Mouse (Mus musculus) 416B (cell line): ENCODE data around the gene Olfr525.

Experiments
- DNase-seq: peaks from one replicate; pipeline ENCODE4 v3.0.0; 2011; ENCODE audit warnings: low read depth

Gene Olfr525

DNA sequence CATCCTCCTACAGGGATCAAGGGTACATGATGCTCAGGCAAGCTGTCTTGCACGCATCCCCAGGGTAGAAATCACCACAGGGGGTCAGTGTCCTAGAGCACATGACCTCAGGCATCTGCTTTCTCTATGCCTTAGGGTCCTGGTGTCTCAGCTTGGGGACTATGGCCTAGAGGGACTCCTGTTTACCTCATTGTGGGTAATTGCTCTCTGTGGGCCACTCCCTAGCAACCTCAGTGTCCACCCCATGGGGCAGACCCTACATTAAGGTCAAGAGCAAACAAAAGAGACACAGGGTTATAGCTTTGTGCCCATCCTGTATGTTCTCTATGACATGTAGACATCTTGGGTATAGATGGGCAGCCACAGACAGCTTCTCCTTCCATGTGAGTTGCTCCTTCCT lies at the start of gene Olfr525:
Olfr525 (plus strand) TSS at position 301 of the 400 bp plus-strand sequence.
- no peak for DNase-seq

DNA sequence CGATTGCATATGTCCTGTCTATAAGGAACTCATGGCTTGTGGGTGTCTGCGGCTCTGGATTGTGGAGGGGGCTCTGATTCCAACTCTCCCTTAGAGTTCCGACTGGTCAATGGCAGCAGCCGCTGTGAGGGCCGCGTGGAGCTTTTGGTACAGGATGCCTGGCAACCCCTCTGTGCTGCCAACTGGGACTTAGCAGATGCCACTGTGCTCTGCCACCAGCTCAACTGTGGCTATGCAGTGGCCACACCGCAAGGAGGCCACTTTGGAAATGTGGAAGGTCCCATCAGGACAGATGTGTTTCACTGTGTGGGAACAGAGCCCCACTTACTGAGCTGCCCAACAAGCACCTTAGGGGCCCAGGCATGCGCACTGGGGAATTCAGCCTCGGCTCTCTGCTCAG lies 24.9 kb upstream of the Olfr525 start:
- DNase-seq, result no peak

DNA sequence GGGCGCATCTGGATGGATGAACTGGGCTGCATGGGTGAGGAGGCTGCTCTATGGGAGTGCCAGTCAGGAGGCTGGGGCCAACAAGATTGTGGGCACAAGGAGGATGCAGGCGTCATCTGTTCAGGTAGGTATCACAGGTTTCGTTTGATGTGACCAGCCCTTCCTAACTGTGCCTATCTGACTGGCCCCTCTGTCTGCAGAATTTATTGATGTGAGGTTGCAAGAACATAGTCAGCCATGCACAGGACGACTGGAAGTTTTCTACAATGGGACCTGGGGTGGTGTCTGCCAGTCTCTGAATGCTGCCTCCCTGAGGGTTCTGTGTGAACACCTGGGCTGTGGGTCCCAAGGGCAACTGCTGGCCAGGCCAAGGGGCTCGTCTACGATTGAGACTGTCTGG lies 23.8 kb upstream of the Olfr525 start:
- DNase-seq, result no peak

DNA sequence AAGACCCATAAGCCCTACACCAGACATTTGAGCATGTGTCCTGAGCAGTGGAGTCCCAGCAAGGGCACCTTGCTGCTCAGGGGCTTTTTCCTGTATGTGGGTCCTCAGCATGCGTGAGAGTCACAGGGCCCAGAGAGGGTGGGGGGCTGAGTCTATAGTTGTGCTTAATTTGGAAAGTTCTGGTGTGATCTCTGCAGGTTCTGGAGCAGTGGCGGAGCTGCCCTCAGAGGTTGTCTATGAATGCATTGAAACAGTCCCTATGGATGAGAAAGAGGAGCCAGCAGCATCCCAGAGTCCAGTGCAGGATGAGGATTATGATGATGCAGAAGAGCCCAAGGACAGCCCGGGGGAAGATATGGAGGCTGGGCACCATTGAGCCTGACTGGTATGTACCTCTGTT lies 21.2 kb upstream of the Olfr525 start:
- no peak for DNase-seq

DNA sequence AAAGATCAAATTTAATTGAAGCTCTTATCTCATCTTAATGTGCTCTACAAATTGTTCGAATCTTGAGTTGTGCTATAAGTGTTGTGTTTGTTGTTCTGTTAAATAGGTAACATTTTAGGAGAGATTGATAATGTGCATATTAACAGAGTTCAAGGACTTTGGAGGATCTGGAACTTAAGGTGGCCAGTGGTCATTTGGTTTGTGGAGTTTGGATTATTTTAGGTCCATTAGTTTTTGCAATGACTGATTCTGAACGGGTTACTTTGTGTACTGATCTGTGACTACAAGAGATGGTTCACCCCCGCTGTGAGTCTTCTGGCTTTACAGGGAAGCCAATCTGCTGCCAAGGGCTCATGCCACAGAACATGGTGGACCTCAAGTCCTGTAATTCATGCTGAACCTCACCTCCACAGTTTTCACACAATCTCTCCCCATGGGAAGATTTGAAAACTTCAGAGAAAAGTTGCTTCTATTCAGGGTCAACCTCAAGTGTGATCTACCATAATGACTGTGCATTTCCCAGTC lies 735 bp upstream of the Olfr525 start:
- no peak for DNase-seq

DNA sequence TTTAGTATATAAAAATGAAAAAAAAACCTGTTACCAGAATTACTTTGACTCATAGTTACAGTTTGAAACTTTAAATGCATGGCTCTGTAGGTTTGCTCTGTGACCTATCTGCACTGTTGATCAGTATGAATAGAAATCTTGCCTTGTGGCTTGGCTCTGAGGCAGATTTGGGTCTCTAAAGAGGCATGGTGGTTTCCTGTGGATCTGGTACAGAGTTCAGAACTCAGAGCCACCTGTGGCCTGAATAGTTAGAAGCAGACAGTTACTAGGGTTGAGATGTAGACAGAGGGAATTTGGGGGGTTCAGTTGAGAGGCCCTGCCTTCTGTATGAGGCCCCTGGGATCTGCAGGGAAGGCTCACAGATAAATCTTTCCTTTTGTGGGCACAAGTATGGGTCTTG lies 477 bp downstream of the Olfr525 start:
- no peak for DNase-seq

DNA sequence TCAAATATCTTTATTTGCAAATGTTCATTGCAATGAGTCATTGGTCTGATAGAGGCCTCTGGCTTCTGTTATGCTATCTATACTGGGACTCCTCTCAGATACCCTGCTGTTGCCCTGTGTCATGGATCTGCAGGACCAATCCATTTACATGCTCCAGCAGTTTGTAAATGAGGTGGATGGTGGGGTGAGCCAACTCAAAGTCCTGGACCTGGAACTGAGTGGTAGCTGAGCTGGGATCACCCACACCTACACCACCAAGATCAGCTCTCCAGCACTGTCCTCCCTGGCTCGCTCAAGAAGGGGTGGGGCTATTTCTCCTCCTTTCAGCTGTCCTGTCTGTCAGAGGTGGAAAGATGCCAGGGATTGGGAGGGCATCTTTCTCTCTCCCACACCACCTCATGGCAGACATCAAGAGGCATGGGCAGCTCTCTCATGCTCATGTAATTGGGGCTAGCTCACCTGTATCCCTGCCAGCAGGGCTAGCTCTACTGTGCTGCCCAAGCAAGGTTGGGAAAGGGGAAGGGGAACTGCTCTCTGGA lies 9.2 kb downstream of the Olfr525 start:
- no peak for DNase-seq

DNA sequence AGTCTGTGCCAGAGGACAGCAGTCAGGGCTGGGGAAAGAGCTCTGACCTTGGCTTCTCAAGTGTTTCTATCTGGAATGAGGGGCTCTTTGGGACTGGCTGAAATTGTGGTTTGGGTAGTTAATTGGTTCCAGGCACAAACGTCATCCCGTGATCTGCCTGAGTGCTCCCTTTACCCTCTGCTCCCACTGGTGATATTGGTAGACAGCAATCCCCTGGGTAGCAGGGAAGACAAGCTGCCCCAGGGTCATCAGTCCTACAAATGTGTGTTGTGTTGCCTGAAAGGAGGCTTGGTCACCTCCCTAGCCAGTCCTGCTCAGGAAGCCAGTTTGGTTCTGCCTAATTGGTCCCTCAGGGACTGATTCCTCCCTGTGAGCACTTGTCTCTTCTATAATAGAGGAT lies 13.1 kb downstream of the Olfr525 start, which contains the start of gene Olfr527:
Olfr527 (plus strand) TSS at position 301 of the 400 bp plus-strand sequence.
- DNase-seq, result no peak

DNA sequence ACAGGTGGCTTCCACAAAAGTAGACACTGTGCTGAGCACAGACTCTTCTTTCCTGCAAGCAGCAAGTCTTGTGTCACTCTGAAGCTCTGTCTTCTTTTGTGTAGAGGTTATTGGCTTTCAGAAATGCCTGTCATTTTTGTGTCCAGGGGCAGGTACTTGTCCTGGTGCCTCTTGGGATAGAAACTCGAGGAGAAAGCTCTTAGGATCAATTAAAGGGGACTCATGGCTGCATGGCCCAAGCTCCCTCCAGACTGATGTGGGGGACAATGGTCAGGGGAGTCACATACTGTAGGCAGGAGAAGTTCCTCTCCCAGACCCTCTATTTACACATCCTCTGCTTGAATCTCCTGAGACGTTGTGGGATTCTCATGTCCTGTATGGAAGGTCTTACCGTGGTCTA lies 40.9 kb downstream of the Olfr525 start, which contains the start of gene Olfr60:
Olfr60 (minus strand) TSS at position 101 of the 400 bp plus-strand sequence.
- no peak for DNase-seq

DNA sequence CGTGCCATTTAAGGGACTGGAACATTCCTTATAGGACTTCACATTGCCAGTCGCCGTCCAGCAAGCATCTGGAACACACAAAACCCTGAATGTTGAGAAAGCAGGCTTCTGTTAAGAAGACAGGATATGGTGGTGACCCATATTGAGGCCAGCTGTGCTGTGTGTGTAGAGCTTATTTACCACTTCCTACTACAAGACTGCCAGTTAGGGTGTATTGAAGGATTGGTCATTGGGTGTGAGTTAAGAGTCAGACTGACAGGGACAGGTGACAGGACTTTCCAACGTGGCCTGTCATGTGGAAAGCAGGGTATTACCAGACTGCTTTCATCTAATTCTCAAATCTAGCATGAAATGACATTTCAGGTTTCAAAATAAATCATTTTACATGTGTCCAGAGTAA lies 53.6 kb downstream of the Olfr525 start:
- peak; percentile 35 for DNase-seq

DNA sequence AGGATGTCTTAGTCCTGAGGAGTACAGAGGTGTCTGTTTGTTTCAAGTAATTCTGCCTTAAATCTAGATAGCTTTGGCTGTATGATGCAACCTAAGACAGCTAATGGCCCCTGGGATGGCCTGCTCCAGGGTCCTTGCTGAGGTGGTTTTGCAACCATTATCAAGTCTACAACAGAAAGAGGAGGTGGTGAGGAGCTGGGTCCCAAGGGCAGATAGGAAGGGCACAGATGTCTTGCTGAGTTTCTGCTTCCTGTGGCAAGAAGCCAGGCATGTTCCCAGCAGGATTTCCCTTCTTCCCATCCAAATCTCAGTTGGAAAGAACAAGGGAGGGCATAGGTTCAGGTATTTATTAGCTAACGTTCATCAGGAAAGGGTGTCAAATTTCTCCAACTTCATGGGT lies 55.6 kb downstream of the Olfr525 start, which contains the start of gene Olfr530:
Olfr530 (minus strand) TSS at position 101 of the 400 bp plus-strand sequence.
- no peak for DNase-seq

DNA sequence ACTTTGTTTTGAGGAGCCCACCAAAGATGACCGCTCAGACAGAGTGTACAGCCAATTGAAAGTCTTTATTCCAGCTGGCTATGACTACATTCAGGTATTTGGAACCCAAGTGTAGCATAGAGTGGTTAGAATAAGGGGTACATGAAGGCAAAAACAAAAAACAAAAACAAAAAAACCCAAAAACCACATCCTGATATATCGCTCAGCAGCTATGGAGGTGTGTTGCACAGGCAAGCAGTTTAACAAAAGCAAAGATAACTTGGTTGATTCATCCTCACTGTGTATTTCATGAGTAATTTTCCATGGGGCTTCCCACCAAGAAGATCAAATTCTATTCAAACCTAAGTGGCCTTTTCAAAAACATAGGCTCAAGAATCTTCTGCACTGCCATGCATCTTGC lies 56.3 kb downstream of the Olfr525 start:
- DNase-seq, result no peak
